Mouse (Mus musculus) neural tube, embryonic 12.5 days (tissue): Measurements from ENCODE around the gene 1700016C15Rik. TPM values are rescaled to one million over a fixed set of nuclear protein-coding genes. Genes with fewer than 3 reads are reported as not detected.
A peak's percentile ranks its signal among the peaks of the same experiment; 100 is the strongest.

Experiments
- ATAC-seq: fragments of 200-750 bp; cut with Nextera tagmentation; 2 replicates; pipeline ENCODE4 v1.8.0; 2017; ENCODE audit warnings: low read depth, mild to moderate bottlenecking, moderate TSS enrichment, moderate library complexity; ENCODE audit not compliant: low FRiP score
- H3K27ac ChIP-seq: fragments of 300-500 bp; sonication (generic); 2 replicates; pipeline ENCODE4 v1.5.1; 2016
- H3K27me3 ChIP-seq: fragments of 300-500 bp; sonication (generic); replicated peaks from 2 replicates; pipeline ENCODE4 v1.6.1; 2016; ENCODE audit warnings: mild to moderate bottlenecking
- H3K36me3 ChIP-seq: fragments of 300-500 bp; sonication (generic); 2 replicates; pipeline ENCODE4 v1.6.1; 2016; ENCODE audit warnings: mild to moderate bottlenecking
- H3K4me1 ChIP-seq: fragments of 300-500 bp; sonication (generic); 2 replicates; pipeline ENCODE4 v1.6.1; 2016
- H3K4me2 ChIP-seq: fragments of 300-500 bp; sonication (generic); replicated peaks from 2 replicates; pipeline ENCODE4 v1.6.1; 2016; ENCODE audit warnings: mild to moderate bottlenecking
- H3K4me3 ChIP-seq: fragments of 300-500 bp; sonication (generic); 2 replicates; pipeline ENCODE4 v1.5.1; 2016
- H3K9ac ChIP-seq: fragments of 300-500 bp; sonication (generic); 2 replicates; pipeline ENCODE4 v1.6.1; 2016; ENCODE audit warnings: mild to moderate bottlenecking
- H3K9me3 ChIP-seq: fragments of 300-500 bp; sonication (generic); 2 replicates; pipeline ENCODE4 v1.6.1; 2016; ENCODE audit warnings: mild to moderate bottlenecking
- WGBS: fragments of 180-500 bp; shearing (Covaris S2); methylation state at CpG from one replicate; pipeline ENCODE4 v1.1.7; 2016; 5-methylcytosine and 5-hydroxymethylcytosine counted together
- polyA plus RNA-seq: library from polyadenylated mRNA; unstranded; fragments of >200 nt; fragmentation: Nextera tagmentation; extraction: Ambion mirVana; gene quantifications from 2 replicates; pipeline ENCODE4 v1.2.1, GENCODE M21; 2016

1700016C15Rik gene
- polyA plus RNA-seq, 1 experiment from 2014 or later, result 0.27 TPM

GRCm38 (mm10) chr1:177777397-177777796 is 47.8 kb downstream of the 1700016C15Rik start:
- H3K9ac ChIP-seq, result no peak overlapping the region

DNA sequence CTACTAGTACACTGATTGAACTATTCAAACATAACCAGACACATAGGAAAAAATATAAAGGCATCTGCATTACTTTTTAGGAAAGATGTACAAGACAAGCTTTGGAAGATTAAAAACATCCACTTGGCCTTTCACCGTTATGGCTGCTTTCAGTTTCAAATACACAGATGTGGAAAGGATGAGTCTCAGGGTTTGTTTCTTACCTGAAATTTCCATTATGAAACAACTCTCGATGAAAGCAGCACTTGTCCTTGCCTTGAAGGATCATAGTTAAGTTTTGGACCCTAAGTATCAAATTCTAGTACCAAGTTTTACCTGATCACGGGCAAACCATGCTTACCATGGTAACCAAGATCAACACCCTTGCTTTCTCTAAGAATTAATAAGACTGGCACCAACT is 63.2 kb downstream of the 1700016C15Rik start:
- Histone ChIP-seq H3K4me3 (no peak overlapping the region), H3K4me1 (peaks cover 4% of the 10 kb centered on the region), H3K36me3 (no peaks in the 10 kb centered on the region), H3K9me3 (peaks cover 10% of the 10 kb centered on the region), H3K27ac (no peak overlapping the region), H3K9ac (no peak overlapping the region), H3K4me2 (no peak overlapping the region), H3K27me3 (no peaks in the 10 kb centered on the region)
- ATAC-seq, result no peak
- 86% methylated on average over 3 of the region's 3 CpGs for WGBS

More at GRCm38 (mm10) chr1:177777397-177777796, 47.8 kb downstream of the 1700016C15Rik start:
- Histone ChIP-seq H3K36me3 (peaks cover 26% of the 10 kb centered on the region), H3K9me3 (no peaks in the 10 kb centered on the region), H3K4me2 (no peak overlapping the region), H3K27ac (no peak overlapping the region), H3K4me3 (no peak overlapping the region), H3K4me1 (no peaks in the 10 kb centered on the region), H3K27me3 (no peaks in the 10 kb centered on the region)
- WGBS, result 88% methylated on average over 2 of the region's 2 CpGs
- ATAC-seq, result no peak

DNA sequence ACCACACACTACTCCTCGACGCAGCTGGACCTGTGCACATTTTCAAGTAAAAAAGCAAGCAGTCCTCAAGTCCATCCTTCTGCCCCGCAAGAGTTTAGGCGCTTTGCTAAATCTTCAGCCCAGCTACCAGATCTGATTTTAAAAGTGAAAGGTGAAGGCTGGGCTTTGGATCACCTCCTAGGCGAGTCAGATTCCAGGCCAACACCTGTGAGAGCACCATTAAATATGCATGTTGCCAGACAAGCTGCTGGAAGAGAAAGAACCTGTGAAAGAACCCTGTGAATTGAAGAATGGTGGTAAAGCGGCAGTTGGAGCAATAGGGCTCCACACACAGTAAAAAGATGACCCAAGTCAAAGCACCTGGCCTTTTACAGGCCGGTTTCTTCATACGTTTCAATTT is 65.3 kb downstream of the 1700016C15Rik start:
- Histone ChIP-seq H3K27ac (no peak overlapping the region), H3K4me1 (peaks cover 4% of the 10 kb centered on the region)
- ATAC-seq, result no peak

DNA sequence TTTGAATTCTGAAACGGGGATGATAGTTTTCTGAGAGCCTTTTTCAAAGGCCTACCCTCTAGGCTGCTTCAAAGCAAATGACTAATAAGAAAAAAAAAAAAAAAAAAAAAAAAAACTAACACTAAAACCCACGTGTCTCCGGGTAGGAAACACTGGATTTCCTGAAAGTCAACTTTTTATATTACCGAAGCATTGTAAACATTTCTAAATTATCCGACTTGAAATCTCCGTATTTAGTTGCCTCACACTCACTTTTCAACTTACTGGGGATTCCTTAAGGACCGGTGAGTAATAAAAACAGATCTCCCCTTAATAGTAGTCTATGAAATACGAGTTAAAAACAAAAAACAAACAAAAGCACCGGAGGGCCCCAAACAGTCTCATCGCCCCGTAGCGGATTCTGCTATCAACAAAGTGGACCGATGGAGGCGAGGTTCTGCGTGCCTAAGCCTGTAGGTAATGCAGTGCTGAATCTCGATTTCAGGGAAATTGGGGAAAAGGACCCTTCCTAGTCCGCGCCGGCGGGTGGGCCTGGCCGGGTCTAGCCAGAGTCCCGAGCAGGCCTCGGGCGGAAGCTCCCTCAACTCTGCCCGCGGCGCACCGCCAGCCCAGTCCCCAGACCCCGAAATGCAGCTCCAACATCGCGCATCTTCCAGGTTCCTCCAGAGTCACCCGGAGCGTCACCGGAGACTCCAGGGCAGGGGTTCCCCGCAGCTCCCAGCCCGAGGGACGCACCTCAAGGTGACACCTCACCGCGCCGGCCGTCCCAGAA is 66.0 kb downstream of the 1700016C15Rik start:
- H3K27ac ChIP-seq, result peak overlapping the region; percentile 84
- H3K9ac ChIP-seq, result peak overlapping the region; percentile 86
- H3K9me3 ChIP-seq, result no peaks in the 10 kb centered on the region; the same call in 1 of the 2 replicates
- H3K27me3 ChIP-seq, result no peaks in the 10 kb centered on the region
- H3K4me3 ChIP-seq, result peak overlapping the region; percentile 84
- H3K4me2 ChIP-seq, result peak overlapping the region; percentile 64
- no peaks in the 10 kb centered on the region for H3K36me3 ChIP-seq
- peak; percentile 62 for ATAC-seq
- peaks cover 4% of the 10 kb centered on the region for H3K4me1 ChIP-seq
- under 1% methylated on average over 41 of the region's 41 CpGs for WGBS

More for the DNA sequence above, 65.3 kb downstream of the 1700016C15Rik start:
- Histone ChIP-seq H3K36me3 (no peaks in the 10 kb centered on the region), H3K9ac (peak overlapping the region; percentile 44), H3K4me3 (peak overlapping the region; percentile 84), H3K27me3 (no peaks in the 10 kb centered on the region), H3K9me3 (peaks cover 2% of the 10 kb centered on the region; the same call in 1 of the 2 replicates), H3K4me2 (peak overlapping the region; percentile 64)
- WGBS, result 6% methylated on average over 8 of the region's 8 CpGs

DNA sequence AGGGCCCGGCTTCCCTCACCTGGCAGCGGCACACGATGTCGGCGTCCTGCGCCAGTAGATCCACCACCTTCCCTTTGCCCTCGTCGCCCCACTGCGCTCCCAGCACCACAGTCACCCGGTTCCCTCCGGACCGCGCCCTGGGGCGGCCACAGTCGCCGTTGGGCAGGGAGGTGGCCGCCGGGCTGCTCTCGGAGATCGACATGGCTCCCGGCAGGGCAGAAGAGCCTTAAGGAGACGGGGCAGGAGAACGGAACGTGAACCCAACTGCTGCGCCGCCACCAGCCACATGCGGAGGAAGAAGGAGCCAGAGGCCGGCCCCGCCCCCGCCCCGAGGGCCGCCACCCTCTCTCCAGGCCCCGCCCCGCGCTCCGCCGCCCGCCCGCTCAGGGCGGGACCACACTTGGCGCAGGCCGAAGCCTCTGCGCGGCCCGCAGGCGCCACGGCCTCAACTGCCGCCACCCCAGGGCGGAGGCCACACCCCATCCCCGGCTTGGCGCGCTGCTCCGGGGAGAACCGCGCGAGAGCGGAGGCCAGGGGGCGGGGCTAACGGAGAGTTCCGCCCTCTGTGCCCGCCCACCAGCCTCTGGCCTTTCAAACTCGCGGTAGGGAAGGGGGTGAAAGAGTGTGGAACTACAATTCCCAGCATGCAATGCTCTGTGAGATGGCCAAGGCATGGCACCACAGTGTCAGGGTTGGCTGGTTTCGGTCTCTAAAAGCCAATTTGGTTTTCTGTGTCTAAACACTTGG is 66.8 kb downstream of the 1700016C15Rik start, which contains the start of gene Adss:
TSS of gene Adss (minus strand) at position 319 of the 747 bp plus-strand sequence.
- H3K27me3 ChIP-seq, result no peaks in the 10 kb centered on the region
- H3K9me3 ChIP-seq, result no peaks in the 10 kb centered on the region
- peak within 1 kb of the TSS; percentile 84 for H3K27ac ChIP-seq
- peak within 1 kb of the TSS; percentile 84 for H3K4me3 ChIP-seq
- H3K36me3 ChIP-seq, result no peaks in the 10 kb centered on the region
- H3K4me2 ChIP-seq, result peak within 1 kb of the TSS; percentile 64
- under 1% methylated on average over 62 of the region's 64 CpGs for WGBS
- ATAC-seq, result peak; percentile 99
- peaks cover 4% of the 10 kb centered on the region for H3K4me1 ChIP-seq
- H3K9ac ChIP-seq, result peak within 1 kb of the TSS; percentile 86

- 74% methylated on average over 8 of the region's 8 CpGs for WGBS
- peak overlapping the region; percentile 64; the same call in 1 of the 2 replicates for H3K4me2 ChIP-seq
- no peak overlapping the region for H3K9ac ChIP-seq
Measured at GRCm38 (mm10) chr1:177797151-177797755, 67.6 kb downstream of the 1700016C15Rik start.

More at GRCm38 (mm10) chr1:177797151-177797755, 67.6 kb downstream of the 1700016C15Rik start:
- Histone ChIP-seq H3K4me1 (peaks cover 4% of the 10 kb centered on the region), H3K4me3 (no peak overlapping the region), H3K36me3 (no peaks in the 10 kb centered on the region), H3K27me3 (no peaks in the 10 kb centered on the region), H3K9me3 (no peaks in the 10 kb centered on the region), H3K27ac (no peak overlapping the region)
- no peak for ATAC-seq

Other genes with a start within 250 kb of the 1700016C15Rik start
- 50.0 and 50.5 TPM in 2 replicates for gene Adss, start 66.7 kb downstream of the 1700016C15Rik start, polyA plus RNA-seq